Mouse (Mus musculus): ENCODE measurements around the gene Amz2.

The Amz2 gene

DNA sequence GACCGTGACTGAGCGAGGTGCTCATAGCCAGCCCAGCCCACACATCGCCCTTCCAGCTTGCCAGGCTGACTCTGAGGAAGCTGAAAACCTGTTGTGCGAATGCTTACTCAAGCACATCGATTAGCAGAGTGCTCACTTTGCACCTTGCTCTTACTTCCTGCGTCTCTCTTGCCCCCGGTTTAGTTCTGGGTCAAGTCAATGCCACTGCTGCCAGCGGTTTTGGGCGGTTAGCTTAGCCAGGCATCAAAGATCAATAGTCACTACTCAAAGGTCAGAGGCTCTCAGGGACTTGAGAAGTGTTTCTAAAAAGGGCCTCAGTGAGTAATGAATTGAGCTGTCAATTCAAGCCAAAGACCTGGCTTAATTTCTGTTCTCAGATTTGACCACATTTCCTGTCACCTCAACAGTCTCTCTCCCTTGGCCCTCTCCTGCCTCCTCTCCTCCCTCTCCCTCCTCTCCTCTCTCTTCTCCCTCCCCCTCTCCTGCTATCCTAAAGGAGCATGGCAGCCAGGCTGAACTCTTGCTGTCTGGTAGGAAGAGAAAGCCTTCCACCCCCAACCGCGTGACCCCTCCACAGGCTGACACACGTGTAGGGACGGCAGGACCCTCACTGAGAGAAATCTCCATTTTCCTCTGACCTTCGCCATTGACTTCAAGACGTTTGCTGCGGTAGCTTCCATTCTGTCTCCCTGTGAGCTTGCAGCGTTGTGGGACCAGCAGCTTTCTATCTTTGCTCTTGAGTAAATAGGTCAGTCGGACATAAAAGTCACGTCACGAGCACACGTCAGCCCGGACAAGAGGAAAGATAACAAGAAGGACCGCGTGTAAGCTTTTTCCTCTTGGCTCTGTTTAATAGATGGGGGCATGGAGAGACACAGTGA is 69.4 kb downstream of the Amz2 start:
- DNase-seq (ENCODE audit: low read depth): no peak

- DNase-seq (ENCODE audit: low read depth): no peak
Measured at GRCm38 (mm10) chr11:109495771-109496474, 70.2 kb downstream of the Amz2 start.

DNA sequence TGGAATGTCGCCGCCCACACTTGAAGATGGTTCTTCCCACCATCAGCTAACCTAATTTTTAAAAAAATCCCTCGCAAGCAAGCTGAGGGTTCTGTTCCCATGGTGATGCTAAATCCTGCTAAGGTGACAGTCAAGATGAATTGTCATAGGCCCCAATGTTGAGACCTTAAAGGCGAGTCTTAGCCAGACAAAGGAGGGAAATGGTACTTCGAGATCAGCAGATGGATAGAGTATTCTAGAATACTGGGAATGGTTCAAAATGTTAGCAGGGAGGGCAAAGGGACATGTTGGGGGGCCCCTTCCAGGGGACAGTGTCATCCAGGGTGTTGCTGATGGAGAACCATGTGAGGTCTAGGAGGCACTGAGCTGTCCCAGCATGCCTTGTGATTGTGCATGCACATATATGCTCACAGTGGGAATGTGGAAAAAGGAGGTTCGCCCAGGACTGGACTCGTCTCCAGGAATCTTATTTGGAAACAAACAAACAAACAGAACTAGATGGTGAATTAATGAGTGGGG is 70.8 kb downstream of the Amz2 start:
- DNase-seq (ENCODE audit: low read depth): no peak

DNA sequence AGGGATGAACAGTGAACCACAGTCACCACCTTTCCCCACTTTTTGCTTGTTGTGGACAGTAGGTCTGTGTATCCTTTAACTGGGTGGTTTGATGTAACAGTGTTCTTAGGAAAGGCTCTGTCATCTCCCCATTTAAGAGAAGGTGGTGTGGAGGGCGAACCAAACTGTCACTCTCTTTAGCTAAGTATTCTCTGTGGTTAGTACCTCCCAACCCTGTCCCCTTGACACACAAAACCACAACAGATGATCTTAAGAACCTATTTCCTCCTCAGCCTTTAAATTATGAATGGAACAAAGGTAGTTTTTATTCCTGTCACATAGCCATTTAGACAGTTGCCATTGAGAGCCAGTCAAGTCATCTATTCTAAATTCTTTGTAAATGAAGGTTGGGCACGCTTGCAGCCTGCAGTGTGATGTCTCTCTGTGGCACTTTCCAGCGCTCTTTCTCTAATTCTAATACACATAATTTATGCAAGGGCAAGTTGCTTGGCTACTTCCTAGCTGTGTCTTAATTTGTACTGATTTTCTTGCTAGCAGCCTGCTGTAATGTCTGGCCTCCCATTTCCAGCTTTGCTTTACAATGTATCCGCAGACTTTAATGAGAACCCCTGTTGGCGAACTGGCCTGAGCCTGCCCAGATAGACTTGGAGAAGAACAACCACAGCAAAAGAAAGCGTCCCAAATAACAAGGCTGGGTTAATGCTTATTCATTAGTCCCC is 71.4 kb downstream of the Amz2 start:
- no peak for DNase-seq (ENCODE audit: low read depth)

DNA sequence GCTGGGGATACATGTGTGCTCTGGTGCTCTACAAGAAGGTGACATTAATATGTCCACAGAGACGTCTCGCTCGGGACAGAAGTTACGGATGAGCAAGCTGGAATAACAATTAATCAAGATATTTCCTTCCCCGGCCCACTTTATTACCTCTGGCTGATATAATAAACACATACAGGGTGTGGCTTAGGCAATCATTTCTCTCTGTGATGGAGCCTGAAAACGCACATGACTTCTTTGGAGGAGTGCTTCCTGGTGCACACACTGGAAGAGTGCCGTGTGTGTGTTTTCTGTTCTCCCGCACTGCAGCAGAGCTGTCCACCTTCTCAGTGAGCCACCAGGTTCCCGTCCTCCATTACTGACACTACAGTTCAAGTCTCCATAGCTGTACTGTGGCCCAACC is 72.2 kb downstream of the Amz2 start:
- no peak for DNase-seq (ENCODE audit: low read depth)

- no peak for DNase-seq (ENCODE audit: low read depth)
Measured at GRCm38 (mm10) chr11:109500206-109500605, 74.5 kb downstream of the Amz2 start.

All from NIH3T3 (cell line).